Mouse (Mus musculus): ENCODE measurements around the gene Pak1ip1.

The Pak1ip1 gene

GRCm38 (mm10) chr13:41002001-41002400, 1.2 kb downstream of the Pak1ip1 start:
- DNase-seq (ENCODE audit: low read depth in 2 of 2, low spot score in 2 of 2), result no peak

- DNase-seq (ENCODE audit: low read depth in 2 of 2, low spot score in 2 of 2), result no peak
Observed at GRCm38 (mm10) chr13:41006244-41006643, 5.4 kb downstream of the Pak1ip1 start.

- DNase-seq (ENCODE audit: low read depth in 2 of 2, low spot score in 2 of 2), result no peak
Observed at GRCm38 (mm10) chr13:41008271-41008670, 7.4 kb downstream of the Pak1ip1 start.

GRCm38 (mm10) chr13:41008946-41009345, 8.1 kb downstream of the Pak1ip1 start:
- DNase-seq (ENCODE audit: low read depth in 2 of 2, low spot score in 2 of 2), result no peak

GRCm38 (mm10) chr13:41015829-41016634, 15.2 kb downstream of the Pak1ip1 start, which contains the start of gene Tmem14c:
Gene Tmem14c, plus strand, starts transcription at chr13:41016292.
- DNase-seq (ENCODE audit: low read depth in 2 of 2, low spot score in 2 of 2), result peak; percentile 85 to 93

- no peak for DNase-seq (ENCODE audit: low read depth in 2 of 2, low spot score in 2 of 2)
Observed at GRCm38 (mm10) chr13:41016797-41017405, 16.1 kb downstream of the Pak1ip1 start.

GRCm38 (mm10) chr13:41017832-41018231, 17.0 kb downstream of the Pak1ip1 start:
- no peak for DNase-seq (ENCODE audit: low read depth in 2 of 2, low spot score in 2 of 2)

GRCm38 (mm10) chr13:41018236-41018635, 17.4 kb downstream of the Pak1ip1 start:
- DNase-seq (ENCODE audit: low read depth in 2 of 2, low spot score in 2 of 2), result no peak

GRCm38 (mm10) chr13:41018756-41019591, 18.2 kb downstream of the Pak1ip1 start:
- no peak for DNase-seq (ENCODE audit: low read depth in 2 of 2, low spot score in 2 of 2)

GRCm38 (mm10) chr13:41020494-41020893, 19.7 kb downstream of the Pak1ip1 start:
- no peak for DNase-seq (ENCODE audit: low read depth in 2 of 2, low spot score in 2 of 2)

GRCm38 (mm10) chr13:41021607-41022006, 20.8 kb downstream of the Pak1ip1 start:
- DNase-seq (ENCODE audit: low read depth in 2 of 2, low spot score in 2 of 2), result no peak

- no peak for DNase-seq (ENCODE audit: low read depth in 2 of 2, low spot score in 2 of 2)
Observed at GRCm38 (mm10) chr13:41022099-41022498, 21.3 kb downstream of the Pak1ip1 start.

GRCm38 (mm10) chr13:41030098-41030497, 29.3 kb downstream of the Pak1ip1 start:
- DNase-seq (ENCODE audit: low read depth in 2 of 2, low spot score in 2 of 2), result no peak

- no peak for DNase-seq (ENCODE audit: low read depth in 2 of 2, low spot score in 2 of 2)
Observed at GRCm38 (mm10) chr13:41042511-41042910, 41.7 kb downstream of the Pak1ip1 start.

- DNase-seq (ENCODE audit: low read depth in 2 of 2, low spot score in 2 of 2), result no peak
Observed at GRCm38 (mm10) chr13:41045901-41046300, 45.1 kb downstream of the Pak1ip1 start.

- DNase-seq (ENCODE audit: low read depth in 2 of 2, low spot score in 2 of 2), result no peak
Observed at GRCm38 (mm10) chr13:41047280-41047679, 46.5 kb downstream of the Pak1ip1 start.

GRCm38 (mm10) chr13:41051965-41052364, 51.1 kb downstream of the Pak1ip1 start:
- no peak for DNase-seq (ENCODE audit: low read depth in 2 of 2, low spot score in 2 of 2)

Data from CD8-positive naive resting alpha-beta T cell, adult 2 months (primary cell).